ENCODE assay signal across 8 mouse cellular contexts in the genomic region with DNA sequence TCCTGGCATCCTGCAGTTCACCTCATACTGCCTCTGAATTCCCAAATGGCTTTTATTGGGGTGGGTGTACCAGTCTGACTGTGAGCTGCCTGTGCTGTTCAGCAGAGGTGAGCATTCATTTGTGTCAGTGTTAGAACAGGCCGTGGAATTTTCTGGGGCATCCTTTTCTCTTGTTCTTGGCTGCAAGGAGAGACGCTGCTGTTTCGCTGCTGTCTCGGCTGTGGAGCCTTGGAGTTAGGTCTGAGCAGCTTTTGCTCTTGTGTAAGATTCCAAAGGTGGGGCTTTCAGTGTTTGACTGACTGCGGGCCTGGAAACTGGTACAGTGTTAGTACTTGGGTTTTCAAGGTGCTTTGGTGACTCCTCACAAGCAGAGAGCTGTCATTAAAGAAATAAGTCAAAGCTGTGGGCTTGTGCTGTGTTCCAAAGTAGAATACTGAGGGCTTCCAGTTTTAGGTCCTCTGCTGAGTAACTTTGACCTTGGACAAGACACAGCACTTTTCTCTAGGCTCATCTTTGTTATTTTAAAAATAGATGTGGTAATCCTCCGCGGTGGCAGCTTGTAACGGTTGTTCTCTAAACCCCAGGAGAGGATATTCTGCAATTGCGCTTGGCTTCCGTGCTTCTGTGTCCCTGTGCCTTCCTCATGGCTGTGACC. TPM values are rescaled to one million over a fixed set of nuclear protein-coding genes. Genes with fewer than 3 reads are reported as not detected.
A peak's percentile ranks its signal among the peaks of the same experiment; 100 is the strongest.
DNase-seq lines count a peak whose midpoint lies in the region; ATAC-seq and TF ChIP-seq lines count a peak whose summit lies in the region.

No protein-coding gene starts in this region.

- WGBS in heart, postnatal 0 days: 32% methylated on average over 10 of the region's 10 CpGs
- WGBS in macrophage (ENCODE audit: missing documents): 2% methylated on average over 10 of the region's 10 CpGs

- H3K36me3 ChIP-seq in heart, postnatal 0 days (replicated peaks; ENCODE audit: control insufficient read depth, insufficient read depth, low read length): no peaks in the 10 kb centered on the region
- no peaks in the 10 kb centered on the region for H3K36me3 ChIP-seq in macrophage (ENCODE audit: inconsistent target)

- peak overlapping the region; percentile 86 for H3K4me2 ChIP-seq in heart, postnatal 0 days (ENCODE audit: low read depth, low read length)

- no peak overlapping the region; the same call in 1 of the 2 replicates for H3K9ac ChIP-seq in heart, postnatal 0 days (replicated peaks; ENCODE audit: low read depth, low read length)

- peaks cover 7% of the 10 kb centered on the region; the same call in 1 of the 2 replicates for H3K4me1 ChIP-seq in heart, postnatal 0 days (ENCODE audit: control insufficient read depth, insufficient read depth)

- no peak for TF ChIP-seq EP300 in heart, postnatal 0 days (IDR thresholded peaks at IDR 0.05; ENCODE audit: low read depth)

- TF ChIP-seq CTCF in heart, postnatal 0 days (IDR thresholded peaks at IDR 0.05; ENCODE audit: low read depth): no peak

- peak overlapping the region; percentile 23 for H3K27ac ChIP-seq in heart, postnatal 0 days (ENCODE audit: low read depth)
- H3K27ac ChIP-seq in macrophage: peak overlapping the region; percentile 90

- peak; percentile 19 to 21 for DNase-seq in kidney, postnatal 36 days
- no peak for DNase-seq in kidney, adult 11 months
- DNase-seq in heart, postnatal 0 days (ENCODE audit: low spot score): no peak
- peak; percentile 65 for DNase-seq in thymus, postnatal 14 days
- no peak for DNase-seq in cerebellum, postnatal 36 days

- H3K79me2 ChIP-seq in macrophage (ENCODE audit: inconsistent target): peaks cover 76% of the 10 kb centered on the region

- ATAC-seq in common myeloid progenitor, adult 5-6 weeks (replicated peaks; ENCODE audit: low read depth, poor library complexity, severe bottlenecking): peak; percentile 37; the same call in 1 of the 2 replicates
- no peak for ATAC-seq in heart, postnatal 0 days (ENCODE audit: insufficient read depth, low read depth)
- no peak for ATAC-seq in cerebellum, adult (ENCODE audit: insufficient number of reproducible peaks, low FRiP score, low TSS enrichment)

- peak overlapping the region; percentile 81; the same call in 1 of the 2 replicates for H3K4me3 ChIP-seq in heart, postnatal 0 days (ENCODE audit: low read depth, low read length)
- H3K4me3 ChIP-seq in macrophage (ENCODE audit: inconsistent target): peak overlapping the region; percentile 80; the same call in 1 of the 2 replicates

- H3K27me3 ChIP-seq in heart, postnatal 0 days (ENCODE audit: control insufficient read depth, insufficient read depth, low read length): no peaks in the 10 kb centered on the region

- H3K9me3 ChIP-seq in heart, postnatal 0 days (replicated peaks; ENCODE audit: control insufficient read depth, low read length): no peaks in the 10 kb centered on the region

RNA-seq across cellular contexts. Expression of a gene that starts 3.7 kb away (rescaled TPM):
- 71.0 and 78.3 TPM in 2 replicates for total RNA-seq in common myeloid progenitor, adult 5-6 weeks (2017)
- 52.1 and 69.1 TPM in 2 replicates for total RNA-seq in heart, postnatal 0 days (2014; rRNA removed; ENCODE audit: low replicate concordance)
- 13.9 and 15.1 TPM in 2 replicates for polyA plus RNA-seq in heart, postnatal 0 days (2015; fragmentation: Nextera tagmentation; extraction: Ambion mirVana)
- 1,000 to 10,000 TPM in 7 of 26 experiments, 100 to 1,000 TPM in 19; 215 to 1,872 (median 460) TPM for total RNA-seq in macrophage (2018; cell fraction: chromatin; rRNA removed)
- total RNA-seq in macrophage (2018; cell fraction: cytosol; rRNA removed): 100 to 1,000 TPM in 2 of 26 experiments, 10 to 100 TPM in 24; 47.1 to 182 (median 64.5) TPM
- total RNA-seq in macrophage (2018; cell fraction: nucleus; rRNA removed): 1,000 to 10,000 TPM in 3 of 26 experiments, 100 to 1,000 TPM in 23; 163 to 1,561 (median 343) TPM
- polyA plus RNA-seq in macrophage (2018): 22.5 to 63.8 TPM (median 46.7 TPM) in 3 replicates

RNA-seq across cellular contexts. Expression of a gene that starts 17.7 kb away (rescaled TPM):
- 5.1 and 7.9 TPM in 2 replicates for total RNA-seq in common myeloid progenitor, adult 5-6 weeks (2017)
- 3.2 and 6.5 TPM in 2 replicates for total RNA-seq in heart, postnatal 0 days (2014; rRNA removed; ENCODE audit: low replicate concordance)
- polyA plus RNA-seq in heart, postnatal 0 days (2015; fragmentation: Nextera tagmentation; extraction: Ambion mirVana): 2.3 and 2.4 TPM in 2 replicates
- total RNA-seq in macrophage (2018; cell fraction: chromatin; rRNA removed): 100 to 1,000 TPM in 3 of 26 experiments, 10 to 100 TPM in 23; 16.8 to 212 (median 23.5) TPM
- 10 to 100 TPM in 2 of 26 experiments, 1 to 10 TPM in 24; 4.2 to 21.6 (median 6.0) TPM for total RNA-seq in macrophage (2018; cell fraction: cytosol; rRNA removed)
- total RNA-seq in macrophage (2018; cell fraction: nucleus; rRNA removed): 100 to 1,000 TPM in 2 of 26 experiments, 10 to 100 TPM in 23, 1 to 10 TPM in 1; 9.7 to 169 (median 17.6) TPM
- polyA plus RNA-seq in macrophage (2018): 4.6 to 5.8 TPM (median 5.3 TPM) in 3 replicates

Comparison
In these comparisons a context has a peak if more than half of its experiments do, and no peak if none do; other contexts are left out.
1. DNase-seq: peak in kidney, postnatal 36 days (2 of 2) and thymus, postnatal 14 days (single experiment); none in kidney, adult 11 months (single experiment), heart, postnatal 0 days (single experiment) and cerebellum, postnatal 36 days (0 of 2).